Mouse (Mus musculus): ENCODE results near the gene Fthl17b. TPM values are rescaled to one million over a fixed set of nuclear protein-coding genes. Genes with fewer than 3 reads are reported as not detected.

Gene Fthl17b
- polyA plus RNA-seq, 1 experiment = not detected

DNA sequence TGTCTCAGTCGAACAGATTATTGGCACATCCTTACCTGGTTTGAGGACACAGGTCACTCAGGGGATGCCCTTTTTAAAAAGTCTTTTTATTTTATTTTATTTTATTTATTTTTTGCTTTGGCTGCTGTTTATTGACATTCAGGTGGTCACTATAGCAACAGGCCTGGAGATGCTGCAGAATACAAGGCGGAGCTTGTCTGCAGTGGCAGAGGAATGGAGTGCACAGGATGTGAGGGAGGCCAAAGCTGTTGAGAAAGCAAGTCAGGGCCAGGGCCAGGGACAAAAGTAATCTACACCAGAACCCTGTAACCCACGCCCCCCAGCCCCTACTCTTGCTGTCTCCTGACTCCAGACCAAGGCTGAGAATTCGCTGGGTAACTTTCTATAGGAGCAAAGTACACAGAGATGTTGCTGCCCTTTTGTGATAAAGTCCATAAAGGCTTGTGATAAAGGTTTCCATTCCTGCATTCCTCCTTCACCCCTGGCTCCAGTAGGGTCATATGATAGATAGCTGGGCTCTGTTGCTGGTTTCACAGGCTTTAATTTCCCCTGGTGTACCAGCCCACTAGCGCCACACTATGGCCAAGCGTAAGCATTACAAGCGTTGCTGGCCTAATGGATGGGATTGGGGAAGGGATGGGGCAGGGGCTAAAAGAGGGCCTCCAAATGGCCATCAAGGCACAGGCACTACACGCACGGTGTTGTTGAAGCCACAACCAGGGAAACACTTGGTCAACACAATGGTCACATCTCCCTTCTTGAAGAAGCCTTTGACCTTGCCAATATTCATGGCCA, 40.8 kb downstream of the Fthl17b start:
- WGBS = 44% methylated on average over 9 of the region's 9 CpGs
- Histone ChIP-seq H3K4me1 (ENCODE audit: control insufficient read depth, insufficient read depth, low read length) (no peaks in the 10 kb centered on the region), H3K27ac (ENCODE audit: insufficient read depth, low read depth, low read length) (no peak overlapping the region), H3K4me3 (ENCODE audit: insufficient read depth, low read depth, low read length) (no peak overlapping the region), H3K27me3 (replicated peaks; ENCODE audit: control insufficient read depth, insufficient read depth, low read length) (no peaks in the 10 kb centered on the region), H3K36me3 (ENCODE audit: control insufficient read depth, insufficient read depth, low read length) (no peaks in the 10 kb centered on the region)
- peak; percentile 37; the same call in 1 of the 2 replicates for TF ChIP-seq CTCF (conservative IDR thresholded peaks at IDR 0.05; ENCODE audit: insufficient read depth, insufficient read length, low read depth, low read length)
- no peak for TF ChIP-seq POLR2A (IDR thresholded peaks at IDR 0.05; ENCODE audit: low read depth, low read length)
- DNase-seq = no peak

- 68% methylated on average over 4 of the region's 4 CpGs for WGBS
These were observed 41.7 kb downstream of the Fthl17b start for GRCm38 (mm10) chrX:8921080-8921479.

More at GRCm38 (mm10) chrX:8921080-8921479, 41.7 kb downstream of the Fthl17b start:
- H3K36me3 ChIP-seq (ENCODE audit: control insufficient read depth, insufficient read depth, low read length) = no peaks in the 10 kb centered on the region
- no peak for DNase-seq
- no peak overlapping the region for H3K27ac ChIP-seq (ENCODE audit: insufficient read depth, low read depth, low read length)
- no peaks in the 10 kb centered on the region for H3K4me1 ChIP-seq (ENCODE audit: control insufficient read depth, insufficient read depth, low read length)
- TF ChIP-seq CTCF (conservative IDR thresholded peaks at IDR 0.05; ENCODE audit: insufficient read depth, insufficient read length, low read depth, low read length) = no peak
- no peak for TF ChIP-seq POLR2A (IDR thresholded peaks at IDR 0.05; ENCODE audit: low read depth, low read length)
- no peaks in the 10 kb centered on the region for H3K27me3 ChIP-seq (replicated peaks; ENCODE audit: control insufficient read depth, insufficient read depth, low read length)
- H3K4me3 ChIP-seq (ENCODE audit: insufficient read depth, low read depth, low read length) = no peak overlapping the region

Other genes starting within 250 kb of the Fthl17b start
- gene Ssx9, start 214.5 kb downstream of the Fthl17b start, polyA plus RNA-seq (2012; rRNA removed) = not detected in 2 replicates
- gene Ssxb5, start 159.3 kb downstream of the Fthl17b start, polyA plus RNA-seq (2012; rRNA removed) = not detected in 2 replicates
- gene Gm6592, start 119.0 kb downstream of the Fthl17b start, polyA plus RNA-seq (2012; rRNA removed) = not detected in 2 replicates
- not detected in 2 replicates for gene Gm5751, start 88.7 kb downstream of the Fthl17b start, polyA plus RNA-seq (2012; rRNA removed)
- 0.97 and 1.1 TPM in 2 replicates for gene B630019K06Rik, start 70.6 kb downstream of the Fthl17b start, polyA plus RNA-seq (2012; rRNA removed)
- not detected in 2 replicates for gene Fthl17c, start 13.6 kb upstream of the Fthl17b start, polyA plus RNA-seq (2012; rRNA removed)
- gene Fthl17d, start 23.8 kb upstream of the Fthl17b start, polyA plus RNA-seq (2012; rRNA removed) = not detected in 2 replicates
- not detected in 2 replicates for gene Fthl17e, start 70.5 kb upstream of the Fthl17b start, polyA plus RNA-seq (2012; rRNA removed)
- not detected in 2 replicates for gene Fthl17f, start 100.0 kb upstream of the Fthl17b start, polyA plus RNA-seq (2012; rRNA removed)
- gene 4930402K13Rik, start 141.6 kb upstream of the Fthl17b start, polyA plus RNA-seq (2012; rRNA removed) = not detected in 2 replicates
- 0.50 and 0.72 TPM in 2 replicates for gene Lancl3, start 236.9 kb upstream of the Fthl17b start, polyA plus RNA-seq (2012; rRNA removed)

Data from kidney, adult 2 months (tissue).